Mouse (Mus musculus): ENCODE measurements around the gene Snrnp27. TPM values are rescaled to one million over a fixed set of nuclear protein-coding genes. Genes with fewer than 3 reads are reported as not detected.

The Snrnp27 gene
- polyA plus RNA-seq, 1 experiment from 2014 or later, result 109 TPM

- 2% methylated on average over 60 of the region's 76 CpGs for WGBS
- Histone ChIP-seq H3K27ac (ENCODE audit: low read depth, low read length) (peak within 1 kb of the TSS; percentile 60), H3K36me3 (ENCODE audit: control insufficient read depth, insufficient read depth, low read length) (peaks cover 27% of the 10 kb centered on the region), H3K4me2 (ENCODE audit: low read length) (peak within 1 kb of the TSS; percentile 89), H3K4me3 (ENCODE audit: low read depth, low read length) (peak within 1 kb of the TSS; percentile 96), H3K9me3 (replicated peaks; ENCODE audit: control insufficient read depth, low read length) (no peaks in the 10 kb centered on the region), H3K27me3 (replicated peaks; ENCODE audit: control insufficient read depth, insufficient read depth, low read length) (no peaks in the 10 kb centered on the region), H3K9ac (ENCODE audit: low read length) (peak within 1 kb of the TSS; percentile 87), H3K4me1 (ENCODE audit: control insufficient read depth, insufficient read depth, low read length) (peaks cover 11% of the 10 kb centered on the region; the same call in 1 of the 2 replicates)
- ATAC-seq (peak; percentile 96; the same call in 1 of the 2 replicates), DNase-seq (ENCODE audit: low spot score) (peak; percentile 12)
These were observed 15.6 kb downstream of the Snrnp27 start, which contains the start of gene Mxd1 for GRCm38 (mm10) chr6:86668580-86669239. TSS of gene Mxd1 (minus strand) at chr6:86669161.

GRCm38 (mm10) chr6:86667061-86667460 lies 17.3 kb downstream of the Snrnp27 start:
- Histone ChIP-seq H3K9ac (ENCODE audit: low read length) (no peak overlapping the region), H3K4me3 (ENCODE audit: low read depth, low read length) (no peak overlapping the region), H3K4me2 (ENCODE audit: low read length) (no peak overlapping the region), H3K9me3 (replicated peaks; ENCODE audit: control insufficient read depth, low read length) (no peaks in the 10 kb centered on the region), H3K4me1 (ENCODE audit: control insufficient read depth, insufficient read depth, low read length) (peaks cover 11% of the 10 kb centered on the region; the same call in 1 of the 2 replicates), H3K27ac (ENCODE audit: low read depth, low read length) (no peak overlapping the region), H3K36me3 (ENCODE audit: control insufficient read depth, insufficient read depth, low read length) (peaks cover 23% of the 10 kb centered on the region), H3K27me3 (replicated peaks; ENCODE audit: control insufficient read depth, insufficient read depth, low read length) (no peaks in the 10 kb centered on the region)
- ATAC-seq, result no peak
- 92% methylated on average over 10 of the region's 10 CpGs for WGBS
- DNase-seq (ENCODE audit: low spot score), result no peak

GRCm38 (mm10) chr6:86665560-86666307 lies 18.6 kb downstream of the Snrnp27 start:
- ATAC-seq (no peak), DNase-seq (ENCODE audit: low spot score) (no peak)
- H3K4me1 ChIP-seq (ENCODE audit: control insufficient read depth, insufficient read depth, low read length), result peaks cover 11% of the 10 kb centered on the region; the same call in 1 of the 2 replicates
- H3K9ac ChIP-seq (ENCODE audit: low read length), result no peak overlapping the region
- no peaks in the 10 kb centered on the region for H3K27me3 ChIP-seq (replicated peaks; ENCODE audit: control insufficient read depth, insufficient read depth, low read length)
- 87% methylated on average over 17 of the region's 17 CpGs for WGBS
- H3K36me3 ChIP-seq (ENCODE audit: control insufficient read depth, insufficient read depth, low read length), result peaks cover 28% of the 10 kb centered on the region
- no peak overlapping the region for H3K27ac ChIP-seq (ENCODE audit: low read depth, low read length)
- no peak overlapping the region for H3K4me2 ChIP-seq (ENCODE audit: low read length)
- no peak overlapping the region for H3K4me3 ChIP-seq (ENCODE audit: low read depth, low read length)
- H3K9me3 ChIP-seq (replicated peaks; ENCODE audit: control insufficient read depth, low read length), result no peaks in the 10 kb centered on the region

GRCm38 (mm10) chr6:86665076-86665475 lies 19.2 kb downstream of the Snrnp27 start:
- Histone ChIP-seq H3K27me3 (replicated peaks; ENCODE audit: control insufficient read depth, insufficient read depth, low read length) (no peaks in the 10 kb centered on the region), H3K4me3 (ENCODE audit: low read depth, low read length) (no peak overlapping the region), H3K9ac (ENCODE audit: low read length) (no peak overlapping the region), H3K27ac (ENCODE audit: low read depth, low read length) (no peak overlapping the region), H3K9me3 (replicated peaks; ENCODE audit: control insufficient read depth, low read length) (no peaks in the 10 kb centered on the region), H3K4me1 (ENCODE audit: control insufficient read depth, insufficient read depth, low read length) (peaks cover 11% of the 10 kb centered on the region; the same call in 1 of the 2 replicates), H3K4me2 (ENCODE audit: low read length) (no peak overlapping the region), H3K36me3 (ENCODE audit: control insufficient read depth, insufficient read depth, low read length) (peaks cover 34% of the 10 kb centered on the region)
- DNase-seq (ENCODE audit: low spot score) (no peak), ATAC-seq (no peak)
- WGBS, result 83% methylated on average over 5 of the region's 5 CpGs

GRCm38 (mm10) chr6:86660161-86660877 lies 24.0 kb downstream of the Snrnp27 start:
- Histone ChIP-seq H3K9ac (ENCODE audit: low read length) (no peak overlapping the region), H3K27ac (ENCODE audit: low read depth, low read length) (no peak overlapping the region), H3K9me3 (replicated peaks; ENCODE audit: control insufficient read depth, low read length) (no peaks in the 10 kb centered on the region), H3K4me2 (ENCODE audit: low read length) (no peak overlapping the region), H3K4me1 (ENCODE audit: control insufficient read depth, insufficient read depth, low read length) (no peaks in the 10 kb centered on the region), H3K36me3 (ENCODE audit: control insufficient read depth, insufficient read depth, low read length) (peaks cover 66% of the 10 kb centered on the region), H3K27me3 (replicated peaks; ENCODE audit: control insufficient read depth, insufficient read depth, low read length) (no peaks in the 10 kb centered on the region), H3K4me3 (ENCODE audit: low read depth, low read length) (no peak overlapping the region)
- WGBS, result 82% methylated on average over 9 of the region's 9 CpGs
- DNase-seq (ENCODE audit: low spot score), result no peak
- ATAC-seq, result no peak

GRCm38 (mm10) chr6:86658501-86658900 lies 25.8 kb downstream of the Snrnp27 start:
- no peak for DNase-seq (ENCODE audit: low spot score)
- H3K4me2 ChIP-seq (ENCODE audit: low read length), result no peak overlapping the region
- no peaks in the 10 kb centered on the region for H3K27me3 ChIP-seq (replicated peaks; ENCODE audit: control insufficient read depth, insufficient read depth, low read length)
- no peaks in the 10 kb centered on the region for H3K9me3 ChIP-seq (replicated peaks; ENCODE audit: control insufficient read depth, low read length)
- no peak for ATAC-seq
- H3K27ac ChIP-seq (ENCODE audit: low read depth, low read length), result no peak overlapping the region
- peaks cover 68% of the 10 kb centered on the region for H3K36me3 ChIP-seq (ENCODE audit: control insufficient read depth, insufficient read depth, low read length)
- WGBS, result 88% methylated on average over 3 of the region's 3 CpGs
- no peak overlapping the region for H3K9ac ChIP-seq (ENCODE audit: low read length)
- H3K4me1 ChIP-seq (ENCODE audit: control insufficient read depth, insufficient read depth, low read length), result no peaks in the 10 kb centered on the region
- H3K4me3 ChIP-seq (ENCODE audit: low read depth, low read length), result no peak overlapping the region

GRCm38 (mm10) chr6:86654270-86654916 lies 29.9 kb downstream of the Snrnp27 start:
- ATAC-seq, result no peak
- no peak overlapping the region for H3K4me2 ChIP-seq (ENCODE audit: low read length)
- no peak overlapping the region for H3K4me3 ChIP-seq (ENCODE audit: low read depth, low read length)
- H3K27ac ChIP-seq (ENCODE audit: low read depth, low read length), result no peak overlapping the region
- WGBS, result 73% methylated on average over 9 of the region's 9 CpGs
- H3K9ac ChIP-seq (ENCODE audit: low read length), result no peak overlapping the region
- no peak for DNase-seq (ENCODE audit: low spot score)
- H3K27me3 ChIP-seq (replicated peaks; ENCODE audit: control insufficient read depth, insufficient read depth, low read length), result no peaks in the 10 kb centered on the region
- H3K4me1 ChIP-seq (ENCODE audit: control insufficient read depth, insufficient read depth, low read length), result no peaks in the 10 kb centered on the region
- H3K36me3 ChIP-seq (ENCODE audit: control insufficient read depth, insufficient read depth, low read length), result peaks cover 71% of the 10 kb centered on the region
- H3K9me3 ChIP-seq (replicated peaks; ENCODE audit: control insufficient read depth, low read length), result no peaks in the 10 kb centered on the region

- no peak for DNase-seq (ENCODE audit: low spot score)
- Histone ChIP-seq H3K27me3 (replicated peaks; ENCODE audit: control insufficient read depth, insufficient read depth, low read length) (no peaks in the 10 kb centered on the region), H3K27ac (ENCODE audit: low read depth, low read length) (no peak overlapping the region), H3K4me3 (ENCODE audit: low read depth, low read length) (no peak overlapping the region), H3K36me3 (ENCODE audit: control insufficient read depth, insufficient read depth, low read length) (peaks cover 72% of the 10 kb centered on the region), H3K9ac (ENCODE audit: low read length) (no peak overlapping the region), H3K9me3 (replicated peaks; ENCODE audit: control insufficient read depth, low read length) (no peaks in the 10 kb centered on the region), H3K4me1 (ENCODE audit: control insufficient read depth, insufficient read depth, low read length) (no peaks in the 10 kb centered on the region), H3K4me2 (ENCODE audit: low read length) (no peak overlapping the region)
- 89% methylated on average over 6 of the region's 6 CpGs for WGBS
- no peak for ATAC-seq
These were observed 31.3 kb downstream of the Snrnp27 start for GRCm38 (mm10) chr6:86653026-86653425.

Data from forebrain, embryonic 14.5 days (tissue).